Mouse (Mus musculus): Measurements from ENCODE around the gene Rhoh. TPM values are rescaled to one million over a fixed set of nuclear protein-coding genes. Genes with fewer than 3 reads are reported as not detected.

The Rhoh gene
- total RNA-seq, 2 experiments from 2014 or later = 0.26 to 0.34 TPM

DNA sequence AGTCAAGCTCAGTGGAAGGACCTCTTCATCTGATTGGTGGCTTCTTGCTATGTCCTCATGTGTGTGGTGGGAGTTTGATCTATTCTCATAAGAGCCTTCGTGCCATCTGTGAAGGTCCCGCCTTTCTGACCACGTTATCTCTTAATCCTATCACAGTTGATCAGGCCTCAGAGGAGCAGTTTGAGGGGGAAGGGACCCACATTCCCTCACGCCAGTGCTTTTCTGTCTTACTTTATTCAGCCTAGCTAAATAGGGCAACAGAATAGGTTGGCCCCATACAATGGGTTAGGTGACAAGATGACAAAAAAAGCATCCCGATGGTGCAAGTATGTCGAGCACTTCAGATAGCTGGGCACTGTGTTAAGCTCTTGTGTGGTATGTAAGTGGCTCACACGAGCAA, 34.8 kb downstream of the Rhoh start:
- DNase-seq = no peak

DNA sequence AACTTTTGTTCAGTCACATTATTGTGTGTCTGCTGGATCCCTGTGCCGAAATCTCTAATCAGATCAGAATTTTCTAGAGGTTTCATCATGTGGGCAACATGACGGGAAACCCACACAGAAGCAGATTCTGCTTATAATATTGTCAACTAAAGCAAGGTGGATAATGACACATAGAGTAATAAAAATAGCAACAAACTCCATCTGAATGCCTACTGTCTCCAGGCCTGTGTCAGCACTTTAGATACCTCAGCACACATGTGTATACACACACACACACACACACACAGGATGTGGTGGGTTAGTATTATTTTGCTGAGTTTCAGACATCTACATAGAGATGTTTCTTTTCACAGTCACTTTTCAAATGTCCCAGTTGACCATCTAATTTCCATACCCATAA, 36.7 kb downstream of the Rhoh start:
- DNase-seq = no peak

- DNase-seq = no peak
Measured at GRCm38 (mm10) chr5:65898683-65899082, 37.7 kb downstream of the Rhoh start.

GRCm38 (mm10) chr5:65900113-65900512, 39.1 kb downstream of the Rhoh start:
- DNase-seq = no peak

DNA sequence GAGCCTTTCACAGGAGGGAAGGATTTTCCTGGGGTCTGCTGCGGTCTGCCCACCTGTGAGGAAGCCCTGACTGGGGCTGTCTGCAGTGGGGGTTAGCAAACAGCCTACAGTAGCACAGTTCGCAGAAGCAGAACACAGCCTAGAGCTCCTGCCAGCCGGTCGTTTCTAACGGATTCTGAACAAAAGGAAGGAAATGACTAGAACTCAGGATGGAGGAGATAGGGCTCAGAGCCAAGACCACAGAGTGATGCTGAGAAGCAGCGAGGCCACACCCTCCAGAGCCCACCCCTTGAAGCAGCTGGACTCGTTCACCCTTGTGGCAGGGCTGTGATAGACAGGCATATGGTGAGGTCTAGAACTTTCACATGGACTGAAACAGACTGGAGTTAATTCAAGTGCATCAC, 39.9 kb downstream of the Rhoh start:
- peak; percentile 52 for DNase-seq

DNA sequence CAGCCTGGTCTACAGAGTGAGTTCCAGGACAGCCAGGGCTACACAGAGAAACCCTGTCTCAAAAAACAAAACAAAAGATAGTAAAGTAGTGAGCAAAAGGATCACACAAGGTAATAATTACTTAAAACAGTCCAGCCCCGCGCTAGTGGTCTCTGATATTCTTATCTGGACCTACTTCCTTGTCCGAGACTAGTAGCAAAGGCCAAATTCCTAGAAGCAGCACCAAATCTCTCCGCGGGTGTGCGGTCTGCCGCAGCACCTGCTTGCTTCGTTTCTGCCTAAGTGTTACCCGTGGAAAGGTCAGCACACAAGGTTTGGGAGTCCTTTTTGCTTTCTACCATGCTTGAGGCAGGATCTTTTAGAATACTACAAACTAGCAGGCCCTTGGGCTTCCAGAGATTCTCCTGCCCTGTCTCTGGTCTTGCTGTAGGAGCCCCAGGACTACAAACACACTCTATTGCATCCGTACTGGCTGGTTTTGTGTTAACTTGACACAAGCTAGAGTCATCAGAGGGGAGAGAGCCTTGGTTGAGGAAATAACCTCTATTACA, 40.9 kb downstream of the Rhoh start:
- no peak for DNase-seq

DNA sequence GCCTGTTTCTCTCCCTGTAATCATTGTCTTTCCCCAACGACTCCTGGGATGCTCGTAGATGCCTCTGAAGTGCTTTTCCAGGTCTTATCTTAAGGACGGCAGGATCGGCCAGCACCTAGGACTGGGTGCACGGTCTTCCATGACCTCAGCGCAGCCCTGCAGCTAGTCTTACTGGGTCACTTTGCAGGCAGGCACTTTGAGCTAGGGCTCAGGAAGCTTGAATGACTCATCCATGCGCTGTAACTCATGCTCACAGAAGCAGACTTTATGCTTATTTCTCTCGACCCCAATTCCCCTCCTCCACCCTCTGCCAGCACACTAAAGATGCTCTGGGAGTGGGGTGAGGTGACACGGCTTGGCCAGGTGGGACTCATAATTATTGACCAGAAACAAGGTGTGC, 41.8 kb downstream of the Rhoh start:
- no peak for DNase-seq

GRCm38 (mm10) chr5:65904476-65904875, 43.5 kb downstream of the Rhoh start:
- no peak for DNase-seq

DNA sequence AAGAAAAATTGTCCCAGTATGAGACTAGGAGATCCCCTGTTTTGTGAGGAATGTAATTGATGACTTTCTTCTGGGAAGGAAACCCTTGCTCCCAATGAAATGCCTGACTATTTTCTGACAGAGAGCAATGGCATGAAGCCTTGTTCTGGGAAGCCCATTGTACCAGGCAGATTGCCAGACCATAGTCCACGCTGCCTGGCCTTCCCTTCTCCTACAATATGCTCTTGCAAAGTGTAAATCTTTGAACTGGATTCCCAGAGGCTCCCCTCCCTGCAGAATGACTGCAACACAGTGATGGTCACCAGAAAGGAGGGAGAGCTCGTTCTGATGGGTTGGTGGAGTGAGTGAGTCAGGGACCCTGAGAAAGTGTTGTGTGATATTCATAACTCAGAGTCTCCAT, 47.7 kb downstream of the Rhoh start:
- DNase-seq = no peak

DNA sequence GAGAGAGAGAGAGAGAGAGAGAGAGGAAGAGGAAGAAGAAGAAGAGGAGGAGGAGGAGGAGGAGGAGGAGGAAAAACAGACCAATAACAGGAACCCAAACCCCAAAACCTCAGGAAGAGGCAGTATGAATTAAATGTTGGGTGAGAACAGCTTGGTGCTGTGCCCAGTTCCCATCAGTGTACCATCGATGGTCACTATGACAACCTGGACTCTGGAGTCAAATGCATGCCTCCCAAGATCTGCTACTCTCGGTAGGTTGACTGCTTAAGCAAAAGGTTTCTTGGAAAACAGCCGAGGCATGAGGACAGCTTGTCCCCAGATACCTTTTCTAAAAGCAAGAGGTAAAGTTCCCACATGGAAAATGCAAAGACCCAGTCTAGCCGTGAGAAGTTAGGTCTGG, 48.3 kb downstream of the Rhoh start:
- no peak for DNase-seq

DNA sequence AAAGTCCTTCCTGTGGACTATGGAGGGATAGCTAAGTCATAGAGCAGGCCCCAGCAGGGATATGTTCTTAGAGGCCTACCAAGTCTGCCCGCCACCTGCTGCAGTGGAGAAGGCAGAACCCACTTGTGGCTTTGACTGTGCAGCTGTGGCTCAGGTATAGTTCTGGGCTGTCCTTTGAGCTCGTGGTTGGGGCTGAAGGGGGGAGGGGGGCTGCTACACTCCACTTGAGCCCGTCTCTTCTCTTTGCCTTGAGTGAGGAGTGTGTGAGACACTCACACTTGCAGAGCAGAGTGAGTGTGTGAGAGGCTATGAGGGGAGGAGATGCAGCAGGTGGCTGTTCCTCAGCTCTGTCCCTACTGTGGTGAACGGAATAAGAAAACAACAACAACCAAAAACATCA, 49.4 kb downstream of the Rhoh start:
- DNase-seq = no peak

DNA sequence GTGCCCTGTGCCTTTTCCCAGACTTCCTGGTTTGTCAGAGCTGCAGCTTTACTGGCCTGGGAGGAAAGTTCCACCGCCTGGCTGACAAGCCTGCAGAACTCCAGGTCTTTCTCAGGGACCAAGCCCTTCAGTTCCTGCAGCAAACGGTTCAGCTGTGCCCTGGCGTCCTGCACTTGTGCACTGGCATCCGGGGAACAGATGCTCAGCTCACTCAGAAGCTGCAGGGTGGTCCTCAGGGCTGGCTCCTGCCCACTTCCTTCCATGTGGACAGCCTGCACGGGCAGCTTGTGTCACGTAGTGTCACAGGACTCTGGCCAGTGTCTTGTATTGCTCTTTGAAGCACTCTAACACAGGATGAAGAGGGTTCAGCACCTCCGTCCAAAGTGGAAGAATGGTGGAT, 50.7 kb downstream of the Rhoh start:
- DNase-seq = no peak

DNA sequence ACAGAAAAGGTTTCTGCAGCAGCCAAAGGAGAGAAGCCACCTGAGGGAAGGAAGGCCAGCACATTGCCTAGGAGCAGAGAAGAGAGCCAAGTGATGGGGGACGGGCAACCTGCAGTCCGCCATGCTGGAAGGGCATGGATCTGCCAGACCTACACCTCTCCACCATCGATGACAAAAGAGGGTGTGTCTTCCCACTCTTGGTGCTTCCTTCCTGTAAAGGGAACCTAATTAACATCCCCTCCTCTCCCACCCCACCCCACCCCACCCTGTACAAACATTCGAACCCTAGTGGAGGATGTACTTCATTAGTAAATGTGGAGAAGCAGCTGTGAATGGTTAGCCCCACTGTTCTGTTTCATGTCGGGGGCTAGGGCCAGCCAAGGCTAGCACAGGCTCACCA, 51.2 kb downstream of the Rhoh start:
- DNase-seq = no peak

- no peak for DNase-seq
Measured at GRCm38 (mm10) chr5:65913126-65913525, 52.1 kb downstream of the Rhoh start.

- no peak for DNase-seq
Measured at GRCm38 (mm10) chr5:65914342-65914741, 53.3 kb downstream of the Rhoh start.

DNA sequence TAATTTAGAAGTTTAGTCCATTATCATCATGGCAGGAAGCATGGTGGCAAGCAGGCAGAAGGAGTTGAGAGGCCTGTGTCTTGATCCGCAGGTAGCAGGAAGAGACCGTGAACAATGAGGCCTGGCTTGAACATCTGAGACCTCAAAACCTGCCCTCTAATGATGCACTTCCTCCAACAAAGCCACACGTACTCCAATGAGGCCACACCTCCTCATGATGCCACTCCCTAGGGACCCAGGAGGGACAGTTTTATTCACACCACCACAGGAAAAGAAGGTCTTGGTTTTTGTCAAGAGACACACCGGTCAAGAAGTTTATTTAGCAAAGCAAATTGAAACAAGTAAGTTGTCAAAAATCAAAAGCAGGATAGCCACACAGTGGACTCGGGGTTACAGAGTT, 55.9 kb downstream of the Rhoh start:
- DNase-seq = no peak

- no peak for DNase-seq
Measured at GRCm38 (mm10) chr5:65918601-65919000, 57.6 kb downstream of the Rhoh start.

GRCm38 (mm10) chr5:65919326-65919725, 58.3 kb downstream of the Rhoh start:
- DNase-seq = no peak

GRCm38 (mm10) chr5:65919904-65920303, 58.9 kb downstream of the Rhoh start:
- DNase-seq = no peak

DNA sequence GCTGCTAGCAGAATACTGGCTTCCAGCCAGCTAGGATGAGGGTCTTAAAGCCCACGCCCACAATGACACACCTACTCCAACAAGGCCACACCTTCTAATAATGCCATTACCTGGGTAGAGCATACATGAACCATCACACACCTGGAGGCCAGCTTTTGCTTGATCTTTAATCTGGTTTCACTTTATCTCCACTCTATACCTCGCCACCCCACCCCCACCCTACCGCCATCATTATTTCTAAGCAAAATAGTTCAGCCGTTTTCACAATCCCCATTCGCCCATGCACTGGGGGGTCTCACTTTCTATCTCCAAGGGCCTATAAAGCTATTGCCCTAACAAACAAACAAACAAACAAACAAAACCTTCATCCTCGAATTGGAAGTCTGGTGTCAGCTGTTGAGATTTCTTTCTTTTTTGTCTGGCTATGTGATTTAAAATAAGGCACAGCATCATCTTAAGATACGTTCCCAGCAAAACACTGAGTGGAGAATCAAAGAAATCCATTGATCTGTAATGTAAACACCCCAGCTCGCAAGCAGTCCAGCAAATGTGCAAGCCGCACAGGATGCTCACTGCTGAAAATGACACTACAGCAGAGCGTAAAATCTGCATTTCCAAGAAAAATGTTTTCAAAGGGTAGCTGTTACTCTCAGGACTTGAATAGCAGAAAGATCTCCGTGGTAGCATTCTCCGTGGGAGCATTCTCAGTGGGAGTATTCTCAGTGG, 59.9 kb downstream of the Rhoh start:
- no peak for DNase-seq

DNA sequence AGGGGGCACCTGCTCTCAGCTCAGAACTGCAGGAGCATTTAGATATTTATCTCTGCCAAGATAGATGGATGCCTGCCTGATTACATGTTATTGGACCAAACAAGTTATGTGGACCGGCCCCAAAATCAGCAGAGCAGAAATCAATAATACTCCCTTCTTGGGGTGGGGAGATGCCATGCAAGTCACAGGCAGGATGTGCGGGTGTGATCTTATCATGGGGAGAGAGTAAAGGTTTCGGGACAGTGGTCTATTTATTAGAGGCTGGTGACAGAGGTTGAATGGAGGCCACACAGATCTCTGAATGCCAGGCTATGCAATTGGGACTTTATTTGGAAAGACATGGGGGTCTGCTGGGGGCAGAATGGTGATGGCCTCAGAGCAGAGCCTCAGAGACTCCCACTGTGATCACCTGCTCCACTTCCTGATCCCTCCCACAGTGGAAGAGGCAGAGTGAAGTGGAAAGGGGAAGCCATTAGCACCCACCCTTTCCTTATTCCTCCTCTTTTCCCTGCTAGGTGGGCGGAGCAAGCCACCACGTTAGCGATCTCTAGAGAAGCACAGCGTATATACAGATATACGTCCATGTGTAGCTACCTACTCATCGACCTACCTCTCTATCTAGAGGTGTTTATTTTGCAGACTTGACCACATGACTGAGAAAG, 60.6 kb downstream of the Rhoh start:
- no peak for DNase-seq

GRCm38 (mm10) chr5:65926666-65927065, 65.7 kb downstream of the Rhoh start:
- DNase-seq = no peak

DNA sequence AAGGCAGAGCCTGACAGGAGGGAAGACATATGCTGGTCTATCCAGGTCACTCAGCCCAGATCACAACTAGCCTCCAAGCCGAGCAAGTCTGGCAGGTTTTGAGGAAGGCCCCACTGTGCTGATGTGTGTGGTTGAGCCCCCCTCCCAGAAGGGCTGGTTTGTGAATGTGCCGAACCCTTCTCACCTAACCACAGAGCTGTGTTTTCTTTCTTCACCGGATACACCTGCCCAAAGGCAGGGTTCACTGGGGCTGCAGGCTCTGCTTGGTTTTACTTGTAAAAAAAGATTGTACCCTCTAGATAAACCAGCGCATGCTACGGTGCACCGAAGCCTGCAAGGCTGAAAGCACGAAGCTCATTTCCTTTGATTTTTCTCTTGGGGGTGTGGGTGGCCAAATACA, 68.1 kb downstream of the Rhoh start:
- DNase-seq = no peak

GRCm38 (mm10) chr5:65930171-65930570, 69.2 kb downstream of the Rhoh start:
- DNase-seq = no peak
